Mouse (Mus musculus): ENCODE results near the gene Gm6890. TPM values are rescaled to one million over a fixed set of nuclear protein-coding genes. Genes with fewer than 3 reads are reported as not detected.
"Not testable (repeated sequence)": the region's sequence is repeated elsewhere in the genome, so short reads cannot be mapped to it uniquely, and the experiment has no call there.

Gene Gm6890
- not detected in 2 replicates for polyA plus RNA-seq (2015; fragmentation: Nextera tagmentation; extraction: Ambion mirVana)

GRCm38 (mm10) chrX:74740627-74741026 is at the start of gene Gm6890:
Gene Gm6890 (plus strand): TSS chrX:74740927.
- not testable (repeated sequence) for H3K27ac ChIP-seq (ENCODE audit: low read length); H3K4me1 ChIP-seq (ENCODE audit: control insufficient read depth, insufficient read depth, low read length); H3K4me2 ChIP-seq (ENCODE audit: low read depth, low read length); H3K9ac ChIP-seq (ENCODE audit: low read length); H3K36me3 ChIP-seq (ENCODE audit: control insufficient read depth, insufficient read depth); H3K9me3 ChIP-seq (replicated peaks; ENCODE audit: control insufficient read depth, low read length); ATAC-seq (replicated peaks; ENCODE audit: extremely low read depth, insufficient read depth, low FRiP score); H3K4me3 ChIP-seq (ENCODE audit: low read length); H3K27me3 ChIP-seq (ENCODE audit: control insufficient read depth, insufficient read depth, low read length)
- 81% methylated on average over 8 of the region's 9 CpGs for WGBS

- ATAC-seq (replicated peaks; ENCODE audit: extremely low read depth, insufficient read depth, low FRiP score); H3K4me2 ChIP-seq (ENCODE audit: low read depth, low read length): not testable (repeated sequence)
- 85% methylated on average over 4 of the region's 10 CpGs for WGBS
These were observed 14.5 kb upstream of the Gm6890 start for GRCm38 (mm10) chrX:74726195-74726594.

GRCm38 (mm10) chrX:74770715-74771114 is 30.0 kb downstream of the Gm6890 start:
- H3K27ac ChIP-seq (ENCODE audit: low read length); H3K4me2 ChIP-seq (ENCODE audit: low read depth, low read length); H3K4me1 ChIP-seq (ENCODE audit: control insufficient read depth, insufficient read depth, low read length); H3K4me3 ChIP-seq (ENCODE audit: low read length); H3K36me3 ChIP-seq (ENCODE audit: control insufficient read depth, insufficient read depth); ATAC-seq (replicated peaks; ENCODE audit: extremely low read depth, insufficient read depth, low FRiP score); H3K9me3 ChIP-seq (replicated peaks; ENCODE audit: control insufficient read depth, low read length); H3K27me3 ChIP-seq (ENCODE audit: control insufficient read depth, insufficient read depth, low read length); H3K9ac ChIP-seq (ENCODE audit: low read length): not testable (repeated sequence)
- WGBS = no CpG with 5 or more reads among the region's 1 CpGs

More at GRCm38 (mm10) chrX:74726195-74726594, 14.5 kb upstream of the Gm6890 start:
- H3K27me3 ChIP-seq (ENCODE audit: control insufficient read depth, insufficient read depth, low read length); H3K4me1 ChIP-seq (ENCODE audit: control insufficient read depth, insufficient read depth, low read length); H3K9ac ChIP-seq (ENCODE audit: low read length); H3K4me3 ChIP-seq (ENCODE audit: low read length); H3K9me3 ChIP-seq (replicated peaks; ENCODE audit: control insufficient read depth, low read length); H3K27ac ChIP-seq (ENCODE audit: low read length); H3K36me3 ChIP-seq (ENCODE audit: control insufficient read depth, insufficient read depth): not testable (repeated sequence)

Other genes starting within 250 kb of the Gm6890 start
- not detected in 2 replicates for gene Olfr1326-ps1, start 166.0 kb upstream of the Gm6890 start, polyA plus RNA-seq (2015; fragmentation: Nextera tagmentation; extraction: Ambion mirVana)
- gene Olfr1325, start 148.2 kb upstream of the Gm6890 start, polyA plus RNA-seq (2015; fragmentation: Nextera tagmentation; extraction: Ambion mirVana) = not detected in 2 replicates
- gene Gm5640, start 95.3 kb upstream of the Gm6890 start, polyA plus RNA-seq (2015; fragmentation: Nextera tagmentation; extraction: Ambion mirVana) = not detected in 2 replicates
- gene Gm5936, start 96.3 kb downstream of the Gm6890 start, polyA plus RNA-seq (2015; fragmentation: Nextera tagmentation; extraction: Ambion mirVana) = 0.08 TPM in 1 of 2 replicates, not detected in the other